Comparison of ENCODE assay signal across 10 mouse cellular contexts in the genomic region with DNA sequence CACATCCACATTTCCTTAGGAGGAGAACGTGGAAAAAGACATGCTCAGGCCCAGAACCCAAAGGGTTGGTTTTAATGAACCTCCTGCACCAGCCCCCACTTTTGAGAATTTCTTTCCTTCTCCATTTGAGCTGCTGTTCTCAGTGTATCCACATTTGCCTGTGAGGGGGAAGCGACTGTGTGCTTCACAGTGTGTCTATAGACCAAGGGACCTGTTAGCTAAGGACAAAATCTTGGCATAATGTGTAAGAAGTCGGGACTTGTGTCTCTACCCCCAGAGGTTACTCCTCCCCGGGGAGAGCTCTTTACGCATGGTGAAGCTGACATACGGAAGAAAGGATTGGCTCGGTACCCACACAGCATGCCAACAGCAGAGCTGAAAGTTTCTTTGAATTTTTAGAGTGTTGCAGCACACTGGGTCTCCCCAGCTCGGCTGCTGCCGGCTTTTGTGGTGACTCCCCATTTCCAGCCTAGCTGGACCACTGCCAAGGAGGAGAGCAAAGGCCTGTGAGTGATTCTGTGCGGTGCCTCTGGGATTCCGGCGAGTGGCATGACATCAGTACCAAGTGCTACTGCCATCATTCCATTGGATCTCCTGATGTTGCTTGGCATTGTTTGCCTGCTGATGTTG. TPM values are rescaled to one million over a fixed set of nuclear protein-coding genes. Genes with fewer than 3 reads are reported as not detected.
DNase-seq lines count a peak whose midpoint lies in the region; ATAC-seq lines count a peak whose summit lies in the region.
"Had no signal": no experiment of that assay in that cellular context is flagged by ENCODE, and none has a peak within 500 bp of the region (broad histone marks: within the 10 kb centered on the region; RNA-seq: fewer than 3 reads in every experiment).

No protein-coding gene starts in this region.

- peaks cover 14% of the 10 kb centered on the region for H3K27me3 ChIP-seq in embryonic facial prominence, embryonic 15.5 days
- peaks cover 30% of the 10 kb centered on the region for H3K27me3 ChIP-seq in embryonic facial prominence, embryonic 10.5 days (replicated peaks; ENCODE audit: low read depth, poor library complexity, severe bottlenecking)
- peaks cover 11% of the 10 kb centered on the region for H3K27me3 ChIP-seq in forebrain, embryonic 14.5 days (replicated peaks; ENCODE audit: control insufficient read depth, insufficient read depth, low read length)
- peaks cover 22% of the 10 kb centered on the region for H3K27me3 ChIP-seq in liver, embryonic 11.5 days (replicated peaks; ENCODE audit: control insufficient read depth, insufficient read depth, low read length)
- H3K27me3 ChIP-seq in heart, embryonic 12.5 days (replicated peaks) = peaks cover 57% of the 10 kb centered on the region

- no peak overlapping the region for H3K9ac ChIP-seq in embryonic facial prominence, embryonic 15.5 days
- H3K9ac ChIP-seq in forebrain, embryonic 14.5 days (ENCODE audit: low read length) = peak overlapping the region; percentile 79
- no peak overlapping the region for H3K9ac ChIP-seq in liver, embryonic 11.5 days (ENCODE audit: low read depth, low read length)
- no peak overlapping the region for H3K9ac ChIP-seq in heart, embryonic 12.5 days
- H3K9ac ChIP-seq: limb, embryonic 12.5 days had no signal

- no peaks in the 10 kb centered on the region for H3K36me3 ChIP-seq in embryonic facial prominence, embryonic 15.5 days
- no peaks in the 10 kb centered on the region for H3K36me3 ChIP-seq in embryonic facial prominence, embryonic 10.5 days (replicated peaks)
- H3K36me3 ChIP-seq in forebrain, embryonic 14.5 days (ENCODE audit: control insufficient read depth, insufficient read depth, low read length) = no peaks in the 10 kb centered on the region
- H3K36me3 ChIP-seq in liver, embryonic 11.5 days (ENCODE audit: control insufficient read depth, insufficient read depth, low read length) = no peaks in the 10 kb centered on the region
- H3K36me3 ChIP-seq in heart, embryonic 12.5 days = no peaks in the 10 kb centered on the region
- H3K36me3 ChIP-seq: limb, embryonic 12.5 days had no signal

- no peak for ATAC-seq in embryonic facial prominence, embryonic 15.5 days (ENCODE audit: insufficient number of reproducible peaks, low FRiP score, low TSS enrichment, low read depth)
- ATAC-seq in forebrain, embryonic 14.5 days = peak; percentile 32; the same call in 1 of the 2 replicates
- no peak for ATAC-seq in liver, embryonic 11.5 days (replicated peaks; ENCODE audit: low FRiP score)
- no peak for ATAC-seq in heart, embryonic 12.5 days (ENCODE audit: insufficient number of reproducible peaks, low FRiP score)

- no peaks in the 10 kb centered on the region for H3K9me3 ChIP-seq in embryonic facial prominence, embryonic 15.5 days (replicated peaks)
- no peaks in the 10 kb centered on the region for H3K9me3 ChIP-seq in embryonic facial prominence, embryonic 10.5 days
- no peaks in the 10 kb centered on the region for H3K9me3 ChIP-seq in forebrain, embryonic 14.5 days (replicated peaks; ENCODE audit: control insufficient read depth, low read length)
- no peaks in the 10 kb centered on the region for H3K9me3 ChIP-seq in liver, embryonic 11.5 days (ENCODE audit: control insufficient read depth, low read length)
- H3K9me3 ChIP-seq in heart, embryonic 12.5 days (replicated peaks) = no peaks in the 10 kb centered on the region
- H3K9me3 ChIP-seq: limb, embryonic 12.5 days had no signal

- peak overlapping the region; percentile 38; the same call in 1 of the 2 replicates for H3K4me3 ChIP-seq in embryonic facial prominence, embryonic 15.5 days (replicated peaks)
- H3K4me3 ChIP-seq in embryonic facial prominence, embryonic 10.5 days = no peak overlapping the region
- peak overlapping the region; percentile 55; the same call in 1 of the 2 replicates for H3K4me3 ChIP-seq in forebrain, embryonic 14.5 days (ENCODE audit: low read depth, low read length)
- H3K4me3 ChIP-seq in liver, embryonic 11.5 days (ENCODE audit: low read depth, low read length) = no peak overlapping the region
- H3K4me3 ChIP-seq in heart, embryonic 12.5 days = no peak overlapping the region
- H3K4me3 ChIP-seq: limb, embryonic 12.5 days had no signal

- H3K27ac ChIP-seq in embryonic facial prominence, embryonic 15.5 days (replicated peaks) = no peak overlapping the region
- no peak overlapping the region for H3K27ac ChIP-seq in embryonic facial prominence, embryonic 10.5 days (replicated peaks)
- no peak overlapping the region for H3K27ac ChIP-seq in forebrain, embryonic 14.5 days (ENCODE audit: low read depth, low read length)
- no peak overlapping the region for H3K27ac ChIP-seq in liver, embryonic 11.5 days (ENCODE audit: low read depth, low read length)
- H3K27ac ChIP-seq in heart, embryonic 12.5 days (ENCODE audit: poor library complexity, severe bottlenecking) = no peak overlapping the region
- H3K27ac ChIP-seq: limb, embryonic 12.5 days had no signal

- H3K4me2 ChIP-seq in embryonic facial prominence, embryonic 15.5 days (replicated peaks) = peak overlapping the region; percentile 58; the same call in 1 of the 2 replicates
- H3K4me2 ChIP-seq in forebrain, embryonic 14.5 days (ENCODE audit: low read length) = peak overlapping the region; percentile 67
- H3K4me2 ChIP-seq in liver, embryonic 11.5 days = no peak overlapping the region
- no peak overlapping the region for H3K4me2 ChIP-seq in heart, embryonic 12.5 days
- H3K4me2 ChIP-seq: limb, embryonic 12.5 days had no signal

- no peak for DNase-seq in embryonic facial prominence, embryonic 10.5 days (ENCODE audit: low spot score)
- DNase-seq in forebrain, embryonic 14.5 days (ENCODE audit: low spot score) = peak; percentile 79
- peak; percentile 44 for DNase-seq in layer of hippocampus, adult 9-11 months
- peak; percentile 68 to 79 for DNase-seq in right cerebral cortex, postnatal 10 days (ENCODE audit: low spot score in 2 of 2)
- DNase-seq in liver, embryonic 11.5 days (ENCODE audit: low spot score) = no peak
- no peak for DNase-seq in urinary bladder, postnatal 14 days (ENCODE audit: low spot score)

- H3K4me1 ChIP-seq in embryonic facial prominence, embryonic 15.5 days = peaks cover 9% of the 10 kb centered on the region
- H3K4me1 ChIP-seq in embryonic facial prominence, embryonic 10.5 days = peaks cover 11% of the 10 kb centered on the region
- H3K4me1 ChIP-seq in forebrain, embryonic 14.5 days (ENCODE audit: control insufficient read depth, insufficient read depth, low read length) = peaks cover 19% of the 10 kb centered on the region
- no peaks in the 10 kb centered on the region for H3K4me1 ChIP-seq in liver, embryonic 11.5 days (replicated peaks; ENCODE audit: control insufficient read depth, insufficient read depth, low read length)
- peaks cover 5% of the 10 kb centered on the region for H3K4me1 ChIP-seq in heart, embryonic 12.5 days (replicated peaks)

- WGBS in embryonic facial prominence, embryonic 15.5 days = 73% methylated on average over 12 of the region's 12 CpGs
- 86% methylated on average over 12 of the region's 12 CpGs for WGBS in embryonic facial prominence, embryonic 10.5 days
- WGBS in forebrain, embryonic 14.5 days = 30% methylated on average over 12 of the region's 12 CpGs
- WGBS in liver, embryonic 11.5 days = 84% methylated on average over 12 of the region's 12 CpGs
- WGBS in heart, embryonic 12.5 days = 79% methylated on average over 12 of the region's 12 CpGs

RNA-seq across cellular contexts. Expression of gene Golga7b, which starts 9.4 kb away (rescaled TPM):
- 6.7 and 7.7 TPM in 2 replicates for polyA plus RNA-seq in embryonic facial prominence, embryonic 15.5 days (2015; fragmentation: Nextera tagmentation; extraction: Ambion mirVana)
- polyA plus RNA-seq in embryonic facial prominence, embryonic 10.5 days (2016; fragmentation: Nextera tagmentation; extraction: Ambion mirVana) = 0.58 and 1.2 TPM in 2 replicates
- polyA plus RNA-seq in forebrain, embryonic 14.5 days (2014; fragmentation: Nextera tagmentation; extraction: Ambion mirVana) = 13.8 and 18.6 TPM in 2 replicates
- polyA plus RNA-seq in liver, embryonic 11.5 days (2014; fragmentation: Nextera tagmentation; extraction: Ambion mirVana) = not detected in 2 replicates
- 0.21 and 0.27 TPM in 2 replicates for polyA plus RNA-seq in heart, embryonic 12.5 days (2016; fragmentation: Nextera tagmentation; extraction: Ambion mirVana)
- polyA plus RNA-seq: spleen, adult 2 months had no signal

RNA-seq across cellular contexts. Expression of gene Sfrp5, which starts 54.7 kb away (rescaled TPM):
- 6.3 and 8.7 TPM in 2 replicates for polyA plus RNA-seq in embryonic facial prominence, embryonic 15.5 days (2015; fragmentation: Nextera tagmentation; extraction: Ambion mirVana)
- polyA plus RNA-seq in embryonic facial prominence, embryonic 10.5 days (2016; fragmentation: Nextera tagmentation; extraction: Ambion mirVana) = 0.58 and 0.72 TPM in 2 replicates
- polyA plus RNA-seq in forebrain, embryonic 14.5 days (2014; fragmentation: Nextera tagmentation; extraction: Ambion mirVana) = 0.78 and 0.81 TPM in 2 replicates
- polyA plus RNA-seq in liver, embryonic 11.5 days (2014; fragmentation: Nextera tagmentation; extraction: Ambion mirVana) = 3.5 and 5.2 TPM in 2 replicates
- 5.4 and 5.9 TPM in 2 replicates for polyA plus RNA-seq in heart, embryonic 12.5 days (2016; fragmentation: Nextera tagmentation; extraction: Ambion mirVana)

Comparison
In these comparisons a context has a peak if more than half of its experiments do, and no peak if none do; other contexts are left out.
1. H3K4me3 ChIP-seq: peak in embryonic facial prominence, embryonic 15.5 days (single experiment) and forebrain, embryonic 14.5 days (single experiment); none in embryonic facial prominence, embryonic 10.5 days (single experiment), liver, embryonic 11.5 days (single experiment) and heart, embryonic 12.5 days (single experiment).
2. H3K4me2 ChIP-seq: peak in embryonic facial prominence, embryonic 15.5 days (single experiment) and forebrain, embryonic 14.5 days (single experiment); none in liver, embryonic 11.5 days (single experiment) and heart, embryonic 12.5 days (single experiment).
3. DNase-seq: peak in forebrain, embryonic 14.5 days (single experiment), layer of hippocampus, adult 9-11 months (single experiment) and right cerebral cortex, postnatal 10 days (2 of 2); none in embryonic facial prominence, embryonic 10.5 days (single experiment), liver, embryonic 11.5 days (single experiment) and urinary bladder, postnatal 14 days (single experiment).